Mouse (Mus musculus): ENCODE measurements around the gene Gm29427. TPM values are rescaled to one million over a fixed set of nuclear protein-coding genes. Genes with fewer than 3 reads are reported as not detected.

The Gm29427 gene
- not detected in 2 replicates for polyA plus RNA-seq (2015; fragmentation: Nextera tagmentation; extraction: Ambion mirVana)

DNA sequence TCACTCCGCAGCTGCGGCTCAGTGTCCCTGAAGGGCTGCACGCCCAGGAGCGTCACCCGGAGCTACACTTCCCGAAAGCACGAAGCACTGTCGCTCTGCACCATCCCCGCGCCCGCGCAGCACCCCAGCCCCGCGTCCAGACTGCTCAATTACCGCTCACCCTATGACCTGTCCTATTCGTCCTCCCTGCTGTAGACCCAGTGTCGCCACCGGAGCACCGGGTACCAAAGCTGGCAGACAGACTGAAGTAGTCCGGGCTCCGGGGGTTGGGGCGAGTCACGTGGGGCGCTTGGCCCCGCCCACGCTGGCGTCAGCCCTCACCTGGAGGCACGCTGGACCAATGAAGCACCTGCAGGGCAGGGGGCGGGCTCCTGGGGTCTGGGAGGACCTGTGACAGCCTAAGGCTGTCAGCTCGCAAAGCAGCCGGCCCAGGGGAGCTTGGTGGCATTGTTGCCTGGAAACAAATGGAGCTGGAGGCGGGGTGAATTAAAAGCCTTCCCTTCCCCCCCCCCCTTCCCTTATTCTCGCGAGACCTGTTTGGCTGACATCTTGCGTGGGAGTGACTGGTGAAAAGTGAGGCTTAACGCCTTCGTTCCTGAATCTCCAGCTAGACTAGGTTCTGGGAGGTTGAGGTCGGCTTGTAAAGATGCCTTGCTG lies at the start of gene Gm29427:
TSS of gene Gm29427 (minus strand) at position 239 of the 657 bp plus-strand sequence.

GRCm38 (mm10) chr1:130731741-130732337 lies 16.2 kb upstream of the Gm29427 start, which contains the start of gene AA986860:
Gene AA986860 (plus strand): TSS chr1:130731976.

DNA sequence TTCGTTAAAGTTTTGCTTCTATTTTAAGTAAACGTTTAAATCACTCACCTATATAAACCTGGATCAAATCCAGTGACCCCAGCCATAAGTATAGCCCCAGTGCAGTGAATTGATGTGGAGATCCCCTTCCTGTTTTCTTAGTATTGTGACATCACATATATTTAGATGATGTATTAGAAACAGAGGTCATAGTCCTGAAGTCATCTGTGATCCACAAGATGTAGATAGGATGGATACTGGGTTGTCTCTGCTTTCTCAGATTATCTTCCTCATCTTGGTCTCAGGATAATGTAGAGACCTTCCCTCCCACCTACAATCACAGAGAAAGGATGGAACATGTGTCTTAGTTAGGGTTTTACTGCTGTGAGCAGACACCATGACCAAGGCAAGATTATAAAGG lies 13.6 kb upstream of the Gm29427 start, which contains the start of gene Pfkfb2:
TSS of gene Pfkfb2 (minus strand) at position 101 of the 400 bp plus-strand sequence.

GRCm38 (mm10) chr1:130717291-130717871 lies 1.8 kb upstream of the Gm29427 start, which contains the start of gene Yod1:
Gene Yod1 (plus strand): TSS chr1:130717327.

GRCm38 (mm10) chr1:130661454-130661853 lies 54.1 kb downstream of the Gm29427 start, which contains the start of gene C4bp:
Gene C4bp (minus strand): TSS chr1:130661632.

DNA sequence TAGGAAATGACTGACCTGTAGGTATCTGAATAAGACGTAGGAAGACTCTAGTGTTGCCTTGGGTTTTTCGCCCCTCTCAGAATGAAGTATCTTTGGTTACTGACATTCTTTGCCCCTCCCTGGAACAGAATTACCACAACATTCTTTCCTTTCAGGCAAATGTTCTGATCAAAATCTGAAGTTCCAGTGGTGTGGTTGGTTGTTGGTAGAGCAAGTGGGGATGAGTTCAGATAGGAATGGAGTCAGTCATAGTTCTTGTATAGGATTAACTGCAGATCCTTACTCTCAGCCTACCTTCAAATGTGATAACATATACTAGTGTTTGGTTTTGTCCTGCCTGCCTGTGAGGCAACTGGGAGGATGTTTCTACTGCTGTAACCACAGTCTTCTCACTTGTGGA lies 86.1 kb downstream of the Gm29427 start, which contains the start of gene Zp3r:
TSS of gene Zp3r (minus strand) at position 101 of the 400 bp plus-strand sequence.

Other genes with a start within 250 kb of the Gm29427 start
- gene Zp3r, start 86.2 kb downstream of the Gm29427 start, polyA plus RNA-seq (2015; fragmentation: Nextera tagmentation; extraction: Ambion mirVana), result 5.3 TPM in 2 replicates
- gene C4bp, start 54.2 kb downstream of the Gm29427 start, polyA plus RNA-seq (2015; fragmentation: Nextera tagmentation; extraction: Ambion mirVana), result 0.19 TPM in 1 of 2 replicates, not detected in the other
- 8.1 and 9.7 TPM in 2 replicates for gene Yod1, start 1.5 kb upstream of the Gm29427 start, polyA plus RNA-seq (2015; fragmentation: Nextera tagmentation; extraction: Ambion mirVana)
- gene Pfkfb2, start 13.5 kb upstream of the Gm29427 start, polyA plus RNA-seq (2015; fragmentation: Nextera tagmentation; extraction: Ambion mirVana), result 4.0 and 4.4 TPM in 2 replicates
- gene AA986860, start 16.2 kb upstream of the Gm29427 start, polyA plus RNA-seq (2015; fragmentation: Nextera tagmentation; extraction: Ambion mirVana), result 41.6 and 52.3 TPM in 2 replicates
- gene Fcamr, start 85.1 kb upstream of the Gm29427 start, polyA plus RNA-seq (2015; fragmentation: Nextera tagmentation; extraction: Ambion mirVana), result 3.2 and 3.8 TPM in 2 replicates
- gene Pigr, start 110.9 kb upstream of the Gm29427 start, polyA plus RNA-seq (2015; fragmentation: Nextera tagmentation; extraction: Ambion mirVana), result 2.8 and 3.0 TPM in 2 replicates
- gene Fcmr, start 149.9 kb upstream of the Gm29427 start, polyA plus RNA-seq (2015; fragmentation: Nextera tagmentation; extraction: Ambion mirVana), result 2.5 and 3.4 TPM in 2 replicates
- not detected in 2 replicates for gene Il24, start 171.7 kb upstream of the Gm29427 start, polyA plus RNA-seq (2015; fragmentation: Nextera tagmentation; extraction: Ambion mirVana)
- not detected in 2 replicates for gene Il20, start 195.7 kb upstream of the Gm29427 start, polyA plus RNA-seq (2015; fragmentation: Nextera tagmentation; extraction: Ambion mirVana)
- not detected in 2 replicates for gene Il19, start 224.3 kb upstream of the Gm29427 start, polyA plus RNA-seq (2015; fragmentation: Nextera tagmentation; extraction: Ambion mirVana)